Mouse (Mus musculus): ENCODE data around the gene Gmppb.
A peak's percentile ranks its signal among the peaks of the same experiment; 100 is the strongest.

DNA sequence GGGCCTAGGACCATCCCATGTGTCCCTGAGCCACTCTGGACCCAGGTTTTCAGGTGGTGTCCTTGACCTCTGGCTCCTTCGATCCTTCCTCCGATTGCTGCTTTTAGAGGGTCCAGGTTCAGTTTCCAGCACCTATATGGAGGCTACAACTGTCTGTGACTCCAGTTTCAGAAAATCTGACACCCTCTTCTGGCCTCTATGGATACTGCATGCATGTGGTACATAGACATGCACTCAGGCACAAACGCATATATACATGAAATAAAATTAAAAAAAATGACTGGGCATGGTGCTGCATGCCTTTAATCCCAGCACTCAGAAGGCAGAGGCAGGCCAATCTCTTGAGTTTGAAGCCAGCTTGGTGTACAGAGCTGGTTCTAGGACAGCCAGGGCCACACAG, 21.2 kb upstream of the Gmppb start:
- TF ChIP-seq EP300 (IDR thresholded peaks at IDR 0.05; ENCODE audit: low read depth) (no peak), CTCF (IDR thresholded peaks at IDR 0.05; ENCODE audit: low read depth) (peak; percentile 21; the same call in 1 of the 2 replicates)

Data from liver, postnatal 0 days (tissue).